Mouse (Mus musculus) testis, adult 2 months (tissue): ENCODE results near the gene Sh3d21.

ENCODE experiments used
- CTCF ChIP-seq: fragments of 200-500 bp; IDR thresholded peaks from 2 replicates; pipeline ENCODE4 v1.5.1; 2012; ENCODE audit warnings: low read depth, mild to moderate bottlenecking, inconsistent platforms, low read length, moderate library complexity; ENCODE audit not compliant: control insufficient read depth, insufficient read depth, insufficient replicate concordance
- POLR2A ChIP-seq: fragments of 200-500 bp; IDR thresholded peaks from 2 replicates; pipeline ENCODE4 v1.6.1; 2012; ENCODE audit warnings: low read depth, mild to moderate bottlenecking, inconsistent platforms, low read length, moderate library complexity; ENCODE audit not compliant: control insufficient read depth

- TF ChIP-seq CTCF (no peak), POLR2A (no peak)
Observed at GRCm38 (mm10) chr4:126111153-126111549, 52.1 kb downstream of the Sh3d21 start.
